Mouse (Mus musculus) A20 (cell line): Measurements from ENCODE around the gene Zfp580.
"Not testable (repeated sequence)": the region's sequence is repeated elsewhere in the genome, so short reads cannot be mapped to it uniquely, and the experiment has no call there.

ENCODE experiments used
- DNase-seq: peaks from one replicate; pipeline ENCODE4 v3.0.0-alpha.2; 2011; ENCODE audit warnings: low read depth, low spot score

The Zfp580 gene

GRCm38 (mm10) chr7:5051193-5052192, at the start of gene Zfp580:
TSS of gene Zfp580 (plus strand) at chr7:5051538.
- peak; percentile 91 for DNase-seq

- DNase-seq, result not testable (repeated sequence)
Observed at GRCm38 (mm10) chr7:5002876-5003275, 48.5 kb upstream of the Zfp580 start.

- no peak for DNase-seq
Observed at GRCm38 (mm10) chr7:5008229-5008628, 43.1 kb upstream of the Zfp580 start.

GRCm38 (mm10) chr7:5012681-5013513, 38.4 kb upstream of the Zfp580 start:
- no peak for DNase-seq

- DNase-seq, result peak; percentile 99
Observed at GRCm38 (mm10) chr7:5014251-5015117, 36.9 kb upstream of the Zfp580 start, which contains the start of the genes Zfp524 and Fiz1. TSS of gene Zfp524 (plus strand) at chr7:5014415. TSS of gene Fiz1 (minus strand) at chr7:5014697.

- peak; percentile 98 for DNase-seq
Observed at GRCm38 (mm10) chr7:5015118-5016001, 36.0 kb upstream of the Zfp580 start, which contains the start of gene Gm44973. TSS of gene Gm44973 (plus strand) at chr7:5015496.

GRCm38 (mm10) chr7:5016057-5016456, 35.3 kb upstream of the Zfp580 start:
- DNase-seq, result no peak

GRCm38 (mm10) chr7:5016920-5017319, 34.4 kb upstream of the Zfp580 start:
- DNase-seq, result no peak

- DNase-seq, result peak; percentile 45
Observed at GRCm38 (mm10) chr7:5017352-5017751, 34.0 kb upstream of the Zfp580 start.

GRCm38 (mm10) chr7:5017931-5018330, 33.4 kb upstream of the Zfp580 start:
- no peak for DNase-seq

GRCm38 (mm10) chr7:5019576-5019975, 31.8 kb upstream of the Zfp580 start:
- peak; percentile 48 for DNase-seq

- peak; percentile 99 for DNase-seq
Observed at GRCm38 (mm10) chr7:5020000-5020681, 31.2 kb upstream of the Zfp580 start, which contains the start of the genes Zfp865 and Ccdc106. TSS of gene Zfp865 (plus strand) at chr7:5020376. TSS of gene Ccdc106 (plus strand) at chr7:5020553.

- no peak for DNase-seq
Observed at GRCm38 (mm10) chr7:5020685-5021084, 30.7 kb upstream of the Zfp580 start.

GRCm38 (mm10) chr7:5021197-5021596, 30.1 kb upstream of the Zfp580 start:
- no peak for DNase-seq

GRCm38 (mm10) chr7:5029543-5029942, 21.8 kb upstream of the Zfp580 start:
- DNase-seq, result no peak

GRCm38 (mm10) chr7:5029946-5030345, 21.4 kb upstream of the Zfp580 start:
- DNase-seq, result no peak

GRCm38 (mm10) chr7:5030554-5031275, 20.6 kb upstream of the Zfp580 start:
- DNase-seq, result no peak

- DNase-seq, result no peak
Observed at GRCm38 (mm10) chr7:5031496-5031895, 19.8 kb upstream of the Zfp580 start.

- DNase-seq, result no peak
Observed at GRCm38 (mm10) chr7:5033818-5034217, 17.5 kb upstream of the Zfp580 start, which contains the start of gene 4632433K11Rik. TSS of gene 4632433K11Rik (plus strand) at chr7:5034118.
